Mouse (Mus musculus) forebrain, postnatal 0 days (tissue): ENCODE data around the gene Trp53inp2. TPM values are rescaled to one million over a fixed set of nuclear protein-coding genes. Genes with fewer than 3 reads are reported as not detected.

Source experiments
- ATAC-seq: fragments of 200-750 bp; cut with Nextera tagmentation; 2 replicates; pipeline ENCODE4 v1.8.0; 2017; ENCODE audit warnings: mild to moderate bottlenecking, moderate library complexity
- DNase-seq: peaks from one replicate; pipeline ENCODE4 v3.0.0-alpha.2; 2015
- H3K27ac ChIP-seq: fragments of 300-500 bp; sonication (generic); 2 replicates; pipeline ENCODE4 v1.5.1; 2014; ENCODE audit warnings: low read depth, mild to moderate bottlenecking, antibody characterized with exemption, low read length, moderate library complexity, mixed read lengths
- H3K27me3 ChIP-seq: fragments of 300-500 bp; sonication (generic); 2 replicates; pipeline ENCODE4 v1.6.1; 2014; ENCODE audit warnings: mild to moderate bottlenecking, low read length, mixed read lengths; ENCODE audit not compliant: insufficient read depth
- H3K36me3 ChIP-seq: fragments of 300-500 bp; sonication (generic); 2 replicates; pipeline ENCODE4 v1.6.1; 2014; ENCODE audit warnings: mild to moderate bottlenecking, moderate library complexity; ENCODE audit not compliant: insufficient read depth
- H3K4me1 ChIP-seq: fragments of 300-500 bp; sonication (generic); 2 replicates; pipeline ENCODE4 v1.6.1; 2014; ENCODE audit warnings: antibody characterized with exemption; ENCODE audit not compliant: insufficient read depth
- H3K4me2 ChIP-seq: fragments of 300-500 bp; sonication (generic); 2 replicates; pipeline ENCODE4 v1.6.1; 2014; ENCODE audit warnings: low read depth, mild to moderate bottlenecking, moderate library complexity
- H3K4me3 ChIP-seq: fragments of 300-500 bp; sonication (generic); 2 replicates; pipeline ENCODE4 v1.5.1; 2014; ENCODE audit warnings: low read depth, low read length, mixed read lengths
- H3K9ac ChIP-seq: fragments of 300-500 bp; sonication (generic); 2 replicates; pipeline ENCODE4 v1.6.1; 2014; ENCODE audit warnings: mild to moderate bottlenecking
- H3K9me3 ChIP-seq: fragments of 300-500 bp; sonication (generic); 2 replicates; pipeline ENCODE4 v1.6.1; 2016; ENCODE audit warnings: low read length
- CTCF ChIP-seq: sonication (generic); IDR thresholded peaks from 2 replicates; pipeline ENCODE4 v1.5.1; 2016; ENCODE audit warnings: antibody characterized with exemption, control low read depth, low read depth
- WGBS: fragments of 180-500 bp; shearing (Covaris S2); extraction: QIAGEN DNeasy Blood & Tissue Kit; methylation state at CpG from one replicate; pipeline ENCODE4 v1.1.7; 2014; 5-methylcytosine and 5-hydroxymethylcytosine counted together
- polyA plus RNA-seq: library from polyadenylated mRNA; unstranded; fragments of >200 nt; fragmentation: Nextera tagmentation; extraction: Ambion mirVana; gene quantifications from 2 replicates; pipeline ENCODE4 v1.2.1, GENCODE M21; 2015
- total RNA-seq: library from RNA; depleted of rRNA; stranded (reverse); fragments of >200 nt; gene quantifications from 2 replicates; pipeline ENCODE4 v1.2.3, GENCODE M21; 2014

Gene Trp53inp2
- total and polyA plus RNA-seq, 2 experiments from 2014 or later = 60.2 to 100.0 TPM

- no peak overlapping the region for H3K9ac ChIP-seq
- H3K27ac ChIP-seq = no peak overlapping the region
- no peak for ATAC-seq
- TF ChIP-seq CTCF = no peak
- WGBS = 97% methylated on average over 1 of the region's 1 CpGs
- no peaks in the 10 kb centered on the region for H3K36me3 ChIP-seq
- H3K27me3 ChIP-seq = no peaks in the 10 kb centered on the region
- H3K4me2 ChIP-seq = no peak overlapping the region
- DNase-seq = no peak
- H3K4me3 ChIP-seq = no peak overlapping the region
- no peaks in the 10 kb centered on the region for H3K4me1 ChIP-seq
- no peaks in the 10 kb centered on the region for H3K9me3 ChIP-seq
Measured at GRCm38 (mm10) chr2:155373886-155374285, 7.0 kb upstream of the Trp53inp2 start.

- Histone ChIP-seq H3K4me1 (no peaks in the 10 kb centered on the region), H3K9ac (no peak overlapping the region), H3K27ac (no peak overlapping the region), H3K4me2 (no peak overlapping the region), H3K27me3 (no peaks in the 10 kb centered on the region), H3K4me3 (no peak overlapping the region), H3K36me3 (no peaks in the 10 kb centered on the region), H3K9me3 (no peaks in the 10 kb centered on the region)
- DNase-seq (no peak), ATAC-seq (no peak)
- no peak for TF ChIP-seq CTCF
Measured at GRCm38 (mm10) chr2:155374521-155374920, 6.3 kb upstream of the Trp53inp2 start.

- DNase-seq = no peak
- Histone ChIP-seq H3K27ac (no peak overlapping the region), H3K27me3 (no peaks in the 10 kb centered on the region), H3K4me3 (no peak overlapping the region), H3K9me3 (no peaks in the 10 kb centered on the region), H3K9ac (no peak overlapping the region), H3K4me1 (no peaks in the 10 kb centered on the region), H3K4me2 (no peak overlapping the region), H3K36me3 (no peaks in the 10 kb centered on the region)
- WGBS = 81% methylated on average over 10 of the region's 10 CpGs
- no peak for TF ChIP-seq CTCF
- ATAC-seq = no peak
Measured at GRCm38 (mm10) chr2:155376191-155376590, 4.7 kb upstream of the Trp53inp2 start.

- DNase-seq (peak; percentile 50), ATAC-seq (no peak)
- no peak for TF ChIP-seq CTCF
- peaks cover 4% of the 10 kb centered on the region; the same call in 1 of the 2 replicates for H3K36me3 ChIP-seq
- H3K9ac ChIP-seq = peak overlapping the region; percentile 99
- H3K9me3 ChIP-seq = no peaks in the 10 kb centered on the region
- H3K4me3 ChIP-seq = peak overlapping the region; percentile 93
- peak overlapping the region; percentile 77 for H3K4me2 ChIP-seq
- H3K27me3 ChIP-seq = no peaks in the 10 kb centered on the region
- H3K4me1 ChIP-seq = peaks cover 18% of the 10 kb centered on the region
- peak overlapping the region; percentile 99 for H3K27ac ChIP-seq
- WGBS = 2% methylated on average over 11 of the region's 11 CpGs
Measured at GRCm38 (mm10) chr2:155381060-155381437, 190 bp downstream of the Trp53inp2 start.

- H3K9me3 ChIP-seq = no peaks in the 10 kb centered on the region
- ATAC-seq (peak; percentile 95), DNase-seq (peak; percentile 99)
- peak overlapping the region; percentile 99 for H3K9ac ChIP-seq
- peaks cover 21% of the 10 kb centered on the region for H3K4me1 ChIP-seq
- peak overlapping the region; percentile 77 for H3K4me2 ChIP-seq
- peak overlapping the region; percentile 99 for H3K27ac ChIP-seq
- H3K36me3 ChIP-seq = peaks cover 10% of the 10 kb centered on the region
- TF ChIP-seq CTCF = peak; percentile 3; the same call in 1 of the 2 replicates
- 1% methylated on average over 66 of the region's 68 CpGs for WGBS
- H3K4me3 ChIP-seq = peak overlapping the region; percentile 93
- no peaks in the 10 kb centered on the region for H3K27me3 ChIP-seq
Measured at GRCm38 (mm10) chr2:155381643-155382331, 928 bp downstream of the Trp53inp2 start.

- WGBS = 10% methylated on average over 6 of the region's 6 CpGs
- no peak for DNase-seq
Measured at GRCm38 (mm10) chr2:155382332-155382700, 1.5 kb downstream of the Trp53inp2 start.

GRCm38 (mm10) chr2:155382791-155383438 lies 2.1 kb downstream of the Trp53inp2 start:
- 75% methylated on average over 2 of the region's 2 CpGs for WGBS
- no peak for DNase-seq
- no peaks in the 10 kb centered on the region for H3K27me3 ChIP-seq
- no peak for TF ChIP-seq CTCF
- H3K9ac ChIP-seq = peak overlapping the region; percentile 99
- ATAC-seq = no peak
- H3K27ac ChIP-seq = peak overlapping the region; percentile 99; the same call in 1 of the 2 replicates
- H3K9me3 ChIP-seq = no peaks in the 10 kb centered on the region
- H3K4me3 ChIP-seq = peak overlapping the region; percentile 93
- H3K4me2 ChIP-seq = peak overlapping the region; percentile 77
- H3K4me1 ChIP-seq = peaks cover 21% of the 10 kb centered on the region
- H3K36me3 ChIP-seq = peaks cover 21% of the 10 kb centered on the region

More at GRCm38 (mm10) chr2:155382332-155382700, 1.5 kb downstream of the Trp53inp2 start:
- Histone ChIP-seq H3K4me1 (peaks cover 21% of the 10 kb centered on the region), H3K4me3 (peak overlapping the region; percentile 93), H3K9me3 (no peaks in the 10 kb centered on the region), H3K36me3 (peaks cover 15% of the 10 kb centered on the region), H3K27ac (peak overlapping the region; percentile 99), H3K4me2 (peak overlapping the region; percentile 77), H3K27me3 (no peaks in the 10 kb centered on the region), H3K9ac (peak overlapping the region; percentile 99)
- ATAC-seq = peak; percentile 23
- TF ChIP-seq CTCF = no peak; the same call in 1 of the 2 replicates
